Mouse (Mus musculus): Measurements from ENCODE around the gene Prl3d3. TPM values are rescaled to one million over a fixed set of nuclear protein-coding genes. Genes with fewer than 3 reads are reported as not detected.

Gene Prl3d3
- not detected in 2 replicates for polyA plus RNA-seq (2012; rRNA removed)

GRCm38 (mm10) chr13:27156490-27156889 lies at the start of gene Prl3d3:
TSS of gene Prl3d3 (plus strand) at chr13:27156790.

GRCm38 (mm10) chr13:27121398-27121797 lies 35.2 kb upstream of the Prl3d3 start, which contains the start of gene Prl3d2:
TSS of gene Prl3d2 (plus strand) at chr13:27121698.

GRCm38 (mm10) chr13:27196359-27196758 lies 39.8 kb downstream of the Prl3d3 start, which contains the start of gene Prl3c1:
TSS of gene Prl3c1 (plus strand) at chr13:27196659.

Other genes with a start within 250 kb of the Prl3d3 start
- gene Prl, start 99.2 kb upstream of the Prl3d3 start, polyA plus RNA-seq (2012; rRNA removed), result not detected in 2 replicates
- gene Prl3d1, start 62.6 kb upstream of the Prl3d3 start, polyA plus RNA-seq (2012; rRNA removed), result not detected in 2 replicates
- not detected in 2 replicates for gene Prl3d2, start 35.1 kb upstream of the Prl3d3 start, polyA plus RNA-seq (2012; rRNA removed)
- not detected in 2 replicates for gene Prl3c1, start 39.9 kb downstream of the Prl3d3 start, polyA plus RNA-seq (2012; rRNA removed)
- gene Prl3b1, start 85.1 kb downstream of the Prl3d3 start, polyA plus RNA-seq (2012; rRNA removed), result not detected in 2 replicates
- not detected in 2 replicates for gene Prl3a1, start 102.6 kb downstream of the Prl3d3 start, polyA plus RNA-seq (2012; rRNA removed)
- gene Prl6a1, start 155.8 kb downstream of the Prl3d3 start, polyA plus RNA-seq (2012; rRNA removed), result not detected in 2 replicates
- gene Prl8a2, start 188.9 kb downstream of the Prl3d3 start, polyA plus RNA-seq (2012; rRNA removed), result not detected in 2 replicates
- not detected in 2 replicates for gene Prl2b1, start 234.1 kb downstream of the Prl3d3 start, polyA plus RNA-seq (2012; rRNA removed)